Mouse (Mus musculus): ENCODE results near the gene Olfr195. TPM values are rescaled to one million over a fixed set of nuclear protein-coding genes. Genes with fewer than 3 reads are reported as not detected.

The Olfr195 gene
- polyA plus RNA-seq, 1 experiment: not detected

DNA sequence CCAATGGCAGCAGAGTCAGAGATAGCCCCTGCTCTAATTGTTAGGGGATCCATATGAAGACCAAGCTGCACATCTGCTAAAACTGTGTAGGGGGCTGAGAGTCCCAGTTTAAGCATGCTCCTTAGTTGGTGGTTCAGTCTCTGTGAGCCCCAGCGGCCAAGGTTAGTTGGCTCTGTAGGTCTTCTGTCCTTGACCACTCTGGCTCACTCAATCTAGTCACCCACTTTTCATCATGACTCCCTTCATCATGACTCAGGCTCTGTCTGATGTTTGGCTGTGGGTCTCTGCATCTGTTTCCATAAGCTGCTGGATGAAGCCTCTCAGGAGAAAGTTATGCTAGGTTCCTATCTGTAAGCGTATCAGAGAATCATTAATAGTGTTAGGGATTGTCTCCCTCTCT lies 5.2 kb downstream of the Olfr195 start:
- DNase-seq (ENCODE audit: low read depth in 1 of 2, low spot score in 2 of 2): no peak
- Histone ChIP-seq H3K27me3 (ENCODE audit: control insufficient read depth, insufficient read depth, low read length) (no peaks in the 10 kb centered on the region), H3K36me3 (ENCODE audit: control insufficient read depth, insufficient read depth, low read length) (no peaks in the 10 kb centered on the region), H3K4me1 (ENCODE audit: control insufficient read depth, insufficient read depth, insufficient read length) (no peaks in the 10 kb centered on the region), H3K27ac (ENCODE audit: insufficient read depth, low read length) (no peak overlapping the region), H3K4me3 (ENCODE audit: extremely low read depth, insufficient read depth, insufficient read length) (no peak overlapping the region)
- 80% methylated on average over 2 of the region's 2 CpGs for WGBS
- no peak for TF ChIP-seq POLR2A (IDR thresholded peaks at IDR 0.05; ENCODE audit: low read depth, low read length)
- TF ChIP-seq CTCF (IDR thresholded peaks at IDR 0.05; ENCODE audit: extremely low read depth, insufficient read depth, insufficient read length, insufficient replicate concordance): no peak

DNA sequence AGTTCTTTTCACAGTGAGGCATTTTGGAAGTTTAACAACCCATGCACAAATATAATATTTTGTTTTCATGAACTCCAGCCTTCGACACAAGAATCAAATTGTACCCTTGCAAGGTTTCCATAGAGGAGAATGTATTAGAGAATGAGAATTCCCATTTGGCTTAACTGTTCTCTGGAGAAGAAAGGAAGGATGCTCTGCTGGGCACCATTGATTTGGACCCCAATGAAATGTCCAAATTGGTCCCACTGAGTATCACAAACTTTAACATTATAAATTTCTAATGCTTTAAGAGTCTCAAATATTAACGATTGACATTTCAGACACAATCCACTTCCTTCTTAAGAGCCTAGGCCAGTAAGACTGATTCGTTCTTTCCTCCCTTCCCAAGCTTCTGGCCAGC lies 23.5 kb downstream of the Olfr195 start, which contains the start of gene Olfr196:
Gene Olfr196 (minus strand): TSS at position 101 of the 400 bp plus-strand sequence.
- Histone ChIP-seq H3K27me3 (ENCODE audit: control insufficient read depth, insufficient read depth, low read length) (no peaks in the 10 kb centered on the region), H3K4me3 (ENCODE audit: extremely low read depth, insufficient read depth, insufficient read length) (no peak within 1 kb of the TSS), H3K36me3 (ENCODE audit: control insufficient read depth, insufficient read depth, low read length) (no peaks in the 10 kb centered on the region), H3K4me1 (ENCODE audit: control insufficient read depth, insufficient read depth, insufficient read length) (no peaks in the 10 kb centered on the region), H3K27ac (ENCODE audit: insufficient read depth, low read length) (no peak within 1 kb of the TSS)
- no peak for DNase-seq (ENCODE audit: low read depth in 1 of 2, low spot score in 2 of 2)
- 69% methylated on average over 3 of the region's 3 CpGs for WGBS
- TF ChIP-seq POLR2A (IDR thresholded peaks at IDR 0.05; ENCODE audit: low read depth, low read length) (no peak), CTCF (IDR thresholded peaks at IDR 0.05; ENCODE audit: extremely low read depth, insufficient read depth, insufficient read length, insufficient replicate concordance) (no peak)

Other genes starting within 250 kb of the Olfr195 start
- not detected in 2 replicates for gene Olfr181, start 218.3 kb upstream of the Olfr195 start, polyA plus RNA-seq (2012; rRNA removed)
- gene Olfr180, start 217.7 kb upstream of the Olfr195 start, polyA plus RNA-seq (2012; rRNA removed): not detected in 2 replicates
- not detected in 2 replicates for gene Olfr183, start 151.7 kb upstream of the Olfr195 start, polyA plus RNA-seq (2012; rRNA removed)
- gene Olfr186, start 116.8 kb upstream of the Olfr195 start, polyA plus RNA-seq (2012; rRNA removed): not detected in 2 replicates
- not detected in 2 replicates for gene Olfr187, start 107.3 kb upstream of the Olfr195 start, polyA plus RNA-seq (2012; rRNA removed)
- not detected in 2 replicates for gene Olfr190, start 69.0 kb upstream of the Olfr195 start, polyA plus RNA-seq (2012; rRNA removed)
- gene Olfr191, start 57.2 kb upstream of the Olfr195 start, polyA plus RNA-seq (2012; rRNA removed): not detected in 2 replicates
- gene Olfr193, start 35.2 kb upstream of the Olfr195 start, polyA plus RNA-seq (2012; rRNA removed): not detected in 2 replicates
- gene Olfr194, start 26.0 kb upstream of the Olfr195 start, polyA plus RNA-seq (2012; rRNA removed): not detected in 2 replicates
- gene Olfr196, start 23.4 kb downstream of the Olfr195 start, polyA plus RNA-seq (2012; rRNA removed): not detected in 2 replicates
- not detected in 2 replicates for gene Olfr198, start 56.5 kb downstream of the Olfr195 start, polyA plus RNA-seq (2012; rRNA removed)
- not detected in 2 replicates for gene Olfr199, start 72.7 kb downstream of the Olfr195 start, polyA plus RNA-seq (2012; rRNA removed)
- gene Olfr201, start 125.6 kb downstream of the Olfr195 start, polyA plus RNA-seq (2012; rRNA removed): not detected in 2 replicates
- gene Olfr202, start 139.7 kb downstream of the Olfr195 start, polyA plus RNA-seq (2012; rRNA removed): not detected in 2 replicates
- gene Olfr203, start 151.8 kb downstream of the Olfr195 start, polyA plus RNA-seq (2012; rRNA removed): not detected in 2 replicates
- not detected in 2 replicates for gene Olfr204, start 171.2 kb downstream of the Olfr195 start, polyA plus RNA-seq (2012; rRNA removed)
- not detected in 2 replicates for gene Olfr205, start 184.1 kb downstream of the Olfr195 start, polyA plus RNA-seq (2012; rRNA removed)
- gene Olfr206, start 202.2 kb downstream of the Olfr195 start, polyA plus RNA-seq (2012; rRNA removed): not detected in 2 replicates
- gene Olfr209, start 216.9 kb downstream of the Olfr195 start, polyA plus RNA-seq (2012; rRNA removed): not detected in 2 replicates